Mouse (Mus musculus) testis, adult 10 weeks (tissue): Measurements from ENCODE around the gene Gtf2i. TPM values are rescaled to one million over a fixed set of nuclear protein-coding genes. Genes with fewer than 3 reads are reported as not detected.

Experiments used
- polyA plus RNA-seq: library from polyadenylated mRNA; stranded (reverse); fragments of 350-450 nt; fragmentation: Illumina TruSeq; extraction: RNeasy Lipid Tissue Mini Kit (QIAGEN cat#74804); gene quantifications from one replicate; pipeline ENCODE4 v1.2.3, GENCODE M21; 2014; ENCODE audit warnings: low read depth, low replicate concordance

The Gtf2i gene
- polyA plus RNA-seq = 86.7 TPM

GRCm38 (mm10) chr5:134314688-134315622 is at the start of gene Gtf2i:
Gene Gtf2i (minus strand): TSS chr5:134314760.

GRCm38 (mm10) chr5:134229391-134229790 is 85.2 kb downstream of the Gtf2i start, which contains the start of gene Ncf1:
Gene Ncf1 (minus strand): TSS chr5:134229625.

Other genes starting within 250 kb of the Gtf2i start
- gene Castor2, start 215.0 kb downstream of the Gtf2i start, polyA plus RNA-seq = 1.4 TPM
- 0.74 TPM for gene Rcc1l, start 138.0 kb downstream of the Gtf2i start, polyA plus RNA-seq
- gene Gtf2ird2, start 130.7 kb downstream of the Gtf2i start, polyA plus RNA-seq = 4.9 TPM
- 0.50 TPM for gene Ncf1, start 85.1 kb downstream of the Gtf2i start, polyA plus RNA-seq
- 7.0 TPM for gene Gtf2ird1, start 142.0 kb upstream of the Gtf2i start, polyA plus RNA-seq
- gene Clip2, start 237.7 kb upstream of the Gtf2i start, polyA plus RNA-seq = 0.08 TPM
- gene Syna, start 245.4 kb upstream of the Gtf2i start, polyA plus RNA-seq = not detected